Mouse (Mus musculus) heart, postnatal 0 days (tissue): ENCODE measurements around the gene Vasn. TPM values are rescaled to one million over a fixed set of nuclear protein-coding genes. Genes with fewer than 3 reads are reported as not detected.

ENCODE experiments used
- ATAC-seq: fragments of 200-750 bp; cut with Nextera tagmentation; 2 replicates; pipeline ENCODE4 v1.8.0; 2017; ENCODE audit warnings: low read depth, moderate number of reproducible peaks, moderate library complexity; ENCODE audit not compliant: insufficient read depth
- DNase-seq: peaks from one replicate; pipeline ENCODE4 v3.0.0-alpha.2; 2016; ENCODE audit warnings: low spot score
- H3K27ac ChIP-seq: fragments of 300-500 bp; sonication (generic); 2 replicates; pipeline ENCODE4 v1.5.1; 2014; ENCODE audit warnings: low read depth, mild to moderate bottlenecking
- H3K27me3 ChIP-seq: fragments of 300-500 bp; sonication (generic); 2 replicates; pipeline ENCODE4 v1.6.1; 2014; ENCODE audit warnings: low read length, mixed read lengths; ENCODE audit not compliant: control insufficient read depth, insufficient read depth
- H3K36me3 ChIP-seq: fragments of 300-500 bp; sonication (generic); replicated peaks from 2 replicates; pipeline ENCODE4 v1.6.1; 2014; ENCODE audit warnings: low read length, mixed read lengths; ENCODE audit not compliant: control insufficient read depth, insufficient read depth
- H3K4me1 ChIP-seq: fragments of 300-500 bp; sonication (generic); 2 replicates; pipeline ENCODE4 v1.6.1; 2014; ENCODE audit warnings: antibody characterized with exemption; ENCODE audit not compliant: control insufficient read depth, insufficient read depth
- H3K4me2 ChIP-seq: fragments of 300-500 bp; sonication (generic); 2 replicates; pipeline ENCODE4 v1.6.1; 2014; ENCODE audit warnings: low read depth, mild to moderate bottlenecking, low read length, moderate library complexity
- H3K4me3 ChIP-seq: fragments of 300-500 bp; sonication (generic); 2 replicates; pipeline ENCODE4 v1.5.1; 2014; ENCODE audit warnings: low read depth, low read length
- H3K9ac ChIP-seq: fragments of 300-500 bp; sonication (generic); replicated peaks from 2 replicates; pipeline ENCODE4 v1.6.1; 2014; ENCODE audit warnings: low read depth, low read length, mixed read lengths
- H3K9me3 ChIP-seq: fragments of 300-500 bp; sonication (generic); replicated peaks from 2 replicates; pipeline ENCODE4 v1.6.1; 2016; ENCODE audit warnings: low read length; ENCODE audit not compliant: control insufficient read depth
- CTCF ChIP-seq: IDR thresholded peaks from 2 replicates; pipeline ENCODE4 v1.5.1; 2016; ENCODE audit warnings: antibody characterized with exemption, control low read depth, low read depth
- EP300 ChIP-seq: IDR thresholded peaks from 2 replicates; pipeline ENCODE4 v1.6.1; 2016; ENCODE audit warnings: antibody characterized with exemption, low read depth
- WGBS: fragments of 180-500 bp; shearing (Covaris S2); extraction: QIAGEN DNeasy Blood & Tissue Kit; methylation state at CpG from one replicate; pipeline ENCODE4 v1.1.7; 2014; 5-methylcytosine and 5-hydroxymethylcytosine counted together
- polyA plus RNA-seq: library from polyadenylated mRNA; unstranded; fragments of >200 nt; fragmentation: Nextera tagmentation; extraction: Ambion mirVana; gene quantifications from 2 replicates; pipeline ENCODE4 v1.2.1, GENCODE M21; 2015
- total RNA-seq: library from RNA; depleted of rRNA; stranded (reverse); fragments of >200 nt; gene quantifications from 2 replicates; pipeline ENCODE4 v1.2.3, GENCODE M21; 2014; ENCODE audit warnings: low replicate concordance

Gene Vasn
- total and polyA plus RNA-seq, 2 experiments from 2014 or later = 9.3 to 38.7 TPM

DNA sequence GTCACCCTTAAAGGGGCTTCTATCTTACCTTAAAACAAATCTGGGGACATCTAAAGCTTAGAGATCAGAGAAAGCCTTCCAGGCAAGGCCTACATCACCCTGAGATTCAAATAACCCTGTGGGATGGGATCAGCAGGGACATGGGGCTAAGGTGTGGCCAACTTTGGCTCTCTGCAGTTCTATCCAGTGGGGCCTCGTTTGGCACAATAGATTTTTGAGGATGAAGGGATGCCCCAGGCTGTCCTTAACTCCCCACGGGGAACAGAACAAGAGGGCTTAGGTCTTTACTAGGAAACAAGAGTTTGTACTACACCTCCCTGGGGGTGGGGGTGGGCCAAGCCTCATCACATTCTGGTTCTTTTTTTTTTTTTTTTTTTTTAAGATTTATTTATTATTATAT lies 19.6 kb downstream of the Vasn start:
- 0 out of 2 replicates have a peak overlapping the region, but pooled peaks have one; percentile 35 for H3K9ac ChIP-seq
- TF ChIP-seq CTCF (no peak), EP300 (no peak)

GRCm38 (mm10) chr16:4661605-4662004 lies 21.9 kb downstream of the Vasn start:
- H3K4me2 ChIP-seq = no peak overlapping the region
- TF ChIP-seq CTCF = no peak
- no peak for TF ChIP-seq EP300
- peaks cover 4% of the 10 kb centered on the region for H3K4me1 ChIP-seq
- no peaks in the 10 kb centered on the region for H3K27me3 ChIP-seq
- H3K27ac ChIP-seq = no peak overlapping the region
- H3K36me3 ChIP-seq = peaks cover 24% of the 10 kb centered on the region
- DNase-seq (no peak), ATAC-seq (no peak)
- H3K9me3 ChIP-seq = no peaks in the 10 kb centered on the region
- no peak overlapping the region for H3K4me3 ChIP-seq
- 79% methylated on average over 2 of the region's 2 CpGs for WGBS
- H3K9ac ChIP-seq = no peak overlapping the region

More for the DNA sequence above, 19.6 kb downstream of the Vasn start:
- H3K27ac ChIP-seq = 0 out of 2 replicates have a peak overlapping the region, but pooled peaks have one; percentile 36
- no peak for ATAC-seq
- H3K4me2 ChIP-seq = no peak overlapping the region
- peaks cover 23% of the 10 kb centered on the region for H3K4me1 ChIP-seq
- H3K4me3 ChIP-seq = no peak overlapping the region
- peaks cover 29% of the 10 kb centered on the region for H3K36me3 ChIP-seq
- H3K9me3 ChIP-seq = no peaks in the 10 kb centered on the region
- WGBS = 49% methylated on average over 2 of the region's 2 CpGs
- no peak for DNase-seq
- H3K27me3 ChIP-seq = no peaks in the 10 kb centered on the region

DNA sequence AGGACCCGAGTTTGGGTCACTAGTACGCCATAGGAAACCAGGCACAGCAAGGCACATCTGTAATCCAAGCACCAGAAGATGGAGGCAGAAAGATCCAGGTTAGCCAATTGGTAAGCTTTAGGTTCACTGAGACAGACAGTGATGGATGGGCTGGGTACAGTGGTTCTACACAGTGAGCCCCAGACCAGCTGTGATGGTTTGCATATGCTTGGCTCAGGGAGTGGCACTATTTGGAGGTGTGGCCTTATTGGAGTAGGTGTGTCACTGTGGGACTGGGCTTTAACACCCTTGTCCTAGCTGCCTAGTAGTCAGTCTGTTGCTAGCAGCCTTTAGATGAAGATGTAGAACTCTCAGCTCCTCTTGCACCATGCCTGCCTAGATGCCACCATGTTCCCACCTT lies 24.1 kb downstream of the Vasn start:
- TF ChIP-seq CTCF (no peak), EP300 (no peak)
- DNase-seq (no peak), ATAC-seq (no peak)
- no peak overlapping the region for H3K9ac ChIP-seq
- no peaks in the 10 kb centered on the region; the same call in 1 of the 2 replicates for H3K4me1 ChIP-seq
- H3K4me2 ChIP-seq = no peak overlapping the region
- no peaks in the 10 kb centered on the region for H3K9me3 ChIP-seq
- H3K36me3 ChIP-seq = peaks cover 34% of the 10 kb centered on the region
- H3K27ac ChIP-seq = no peak overlapping the region
- WGBS = 90% methylated on average over 2 of the region's 2 CpGs
- no peaks in the 10 kb centered on the region for H3K27me3 ChIP-seq
- no peak overlapping the region for H3K4me3 ChIP-seq

DNA sequence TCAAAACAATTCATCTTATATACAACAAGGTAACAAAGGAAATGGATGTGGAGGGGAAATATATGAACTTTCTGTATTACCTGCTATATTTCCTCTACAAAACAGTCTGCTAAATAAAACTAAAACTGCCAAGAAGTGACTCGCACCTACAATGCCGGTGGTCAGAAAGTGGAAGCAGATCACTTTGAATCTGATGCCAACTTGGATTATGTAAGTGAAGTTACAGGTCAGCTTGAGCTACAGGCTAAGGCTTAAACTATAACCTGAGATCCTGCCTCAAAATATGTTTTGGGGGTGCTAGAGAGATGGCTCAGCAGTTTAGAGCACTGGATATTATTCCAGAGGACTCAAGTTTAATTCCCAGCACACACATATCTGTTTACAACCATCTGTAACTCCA lies 26.0 kb downstream of the Vasn start:
- no peak for DNase-seq
- H3K4me2 ChIP-seq = no peak overlapping the region
- H3K36me3 ChIP-seq = peaks cover 47% of the 10 kb centered on the region
- no peak for TF ChIP-seq EP300
- no peak for TF ChIP-seq CTCF
- H3K9ac ChIP-seq = no peak overlapping the region
- 86% methylated on average over 2 of the region's 2 CpGs for WGBS
- no peaks in the 10 kb centered on the region for H3K4me1 ChIP-seq
- ATAC-seq = no peak
- no peaks in the 10 kb centered on the region for H3K9me3 ChIP-seq
- no peak overlapping the region for H3K4me3 ChIP-seq
- H3K27me3 ChIP-seq = no peaks in the 10 kb centered on the region
- no peak overlapping the region for H3K27ac ChIP-seq

- WGBS = 33% methylated on average over 3 of the region's 3 CpGs
- no peak overlapping the region for H3K4me3 ChIP-seq
- H3K4me1 ChIP-seq = no peaks in the 10 kb centered on the region
- H3K9ac ChIP-seq = no peak overlapping the region
- ATAC-seq (peak; percentile 90), DNase-seq (peak; percentile 81)
- H3K9me3 ChIP-seq = no peaks in the 10 kb centered on the region
- no peak overlapping the region for H3K27ac ChIP-seq
- no peak overlapping the region for H3K4me2 ChIP-seq
- no peak for TF ChIP-seq EP300
- peak; percentile 94 for TF ChIP-seq CTCF
- H3K36me3 ChIP-seq = peaks cover 43% of the 10 kb centered on the region
- no peaks in the 10 kb centered on the region for H3K27me3 ChIP-seq
Measured at GRCm38 (mm10) chr16:4667190-4667808, 27.6 kb downstream of the Vasn start.

GRCm38 (mm10) chr16:4670317-4670716 lies 30.6 kb downstream of the Vasn start:
- no peaks in the 10 kb centered on the region for H3K9me3 ChIP-seq
- ATAC-seq = no peak
- WGBS = 73% methylated on average over 5 of the region's 5 CpGs
- no peaks in the 10 kb centered on the region for H3K27me3 ChIP-seq
- H3K4me1 ChIP-seq = no peaks in the 10 kb centered on the region
- H3K36me3 ChIP-seq = peaks cover 53% of the 10 kb centered on the region
- no peak overlapping the region for H3K27ac ChIP-seq
- no peak overlapping the region for H3K4me3 ChIP-seq
- H3K9ac ChIP-seq = no peak overlapping the region
- TF ChIP-seq CTCF (no peak), EP300 (no peak)
- no peak overlapping the region for H3K4me2 ChIP-seq
- no peak for DNase-seq
